Mouse (Mus musculus) sigmoid colon, adult 10 weeks (tissue): ENCODE results near the gene Klf12. TPM values are rescaled to one million over a fixed set of nuclear protein-coding genes. Genes with fewer than 3 reads are reported as not detected.

Experiments
- polyA plus RNA-seq: library from polyadenylated mRNA; stranded (reverse); fragments of 350-450 nt; fragmentation: Illumina TruSeq; extraction: RNeasy Lipid Tissue Mini Kit (QIAGEN cat#74804); gene quantifications from one replicate; pipeline ENCODE4 v1.2.3, GENCODE M21; 2014; ENCODE audit warnings: low read depth, low replicate concordance

The Klf12 gene
- 11.0 TPM for polyA plus RNA-seq

DNA sequence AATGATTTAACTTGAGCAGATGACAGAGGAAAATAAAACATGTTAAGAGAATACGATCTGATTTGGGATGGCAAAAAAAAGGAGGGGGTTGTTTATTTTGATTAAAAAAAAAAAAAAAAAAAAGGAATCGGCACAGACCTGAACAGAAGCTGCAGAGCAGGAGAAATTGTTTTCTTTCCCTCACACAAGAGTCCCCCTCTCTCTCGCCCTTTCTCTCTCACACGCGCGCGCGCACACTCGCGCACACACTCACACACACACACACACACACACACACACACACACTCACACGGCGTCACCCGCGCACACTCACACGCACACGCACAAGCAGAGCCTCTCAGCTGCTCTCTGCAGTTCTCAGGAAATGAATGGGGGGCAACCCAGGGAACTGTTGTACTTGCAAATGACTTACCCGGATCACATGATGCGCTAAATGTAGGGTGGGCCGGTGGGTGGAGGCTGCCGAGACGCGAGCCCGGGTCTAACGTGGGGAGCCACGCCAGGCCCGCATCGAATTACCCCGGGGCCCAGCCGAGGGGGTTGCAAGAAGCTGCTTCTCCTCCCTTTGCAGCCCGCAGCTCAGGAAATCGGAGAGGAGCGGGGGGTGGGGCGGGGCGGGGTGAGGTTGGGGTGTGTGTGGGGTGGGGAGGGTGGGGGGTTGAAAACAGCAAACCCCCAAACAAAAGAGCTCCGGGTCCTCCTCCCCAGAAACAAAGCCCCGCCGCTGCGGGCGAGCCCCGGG is at the start of gene Klf12:
Gene Klf12, minus strand, starts transcription at position 561 of the 742 bp plus-strand sequence.

